Mouse (Mus musculus) layer of hippocampus, adult 9-10 months (tissue): ENCODE measurements at regions not wholly inside any gene's neighbourhood (a gene's known extent, or its start where the extent isn't known, plus 50 kb on each side); places are given as distances from the start of the nearest gene placed in this dataset.

Experiments used
- DNase-seq: peaks from one replicate; pipeline ENCODE4 v3.0.0; 2022; ENCODE audit warnings: low spot score

GRCm38 (mm10) chr3:133874383-133874782 is 329.4 kb upstream of the Tet2 start:
- DNase-seq, result no peak

GRCm38 (mm10) chr3:133876439-133877072 is 331.6 kb upstream of the Tet2 start:
- DNase-seq, result peak; percentile 73

- DNase-seq, result no peak
Observed at GRCm38 (mm10) chr3:133877310-133877709, 332.4 kb upstream of the Tet2 start.

GRCm38 (mm10) chr3:133880626-133881025 is 335.7 kb upstream of the Tet2 start:
- no peak for DNase-seq

- no peak for DNase-seq
Observed at GRCm38 (mm10) chr3:133901931-133902330, 334.4 kb upstream of the Cxxc4 start.

GRCm38 (mm10) chr3:133922200-133922599 is 314.1 kb upstream of the Cxxc4 start:
- DNase-seq, result no peak

- DNase-seq, result no peak
Observed at GRCm38 (mm10) chr3:133965322-133965721, 271.0 kb upstream of the Cxxc4 start.

GRCm38 (mm10) chr3:133968176-133968575 is 268.1 kb upstream of the Cxxc4 start:
- DNase-seq, result no peak

GRCm38 (mm10) chr3:133972774-133973173 is 263.5 kb upstream of the Cxxc4 start:
- no peak for DNase-seq

- no peak for DNase-seq
Observed at GRCm38 (mm10) chr3:133987681-133988080, 248.6 kb upstream of the Cxxc4 start.

GRCm38 (mm10) chr3:133993971-133994370 is 242.3 kb upstream of the Cxxc4 start:
- DNase-seq, result no peak

GRCm38 (mm10) chr3:133999965-134000364 is 236.3 kb upstream of the Cxxc4 start:
- no peak for DNase-seq

GRCm38 (mm10) chr3:134000595-134000994 is 235.7 kb upstream of the Cxxc4 start:
- DNase-seq, result no peak

GRCm38 (mm10) chr3:134014805-134015204 is 221.5 kb upstream of the Cxxc4 start:
- DNase-seq, result no peak

GRCm38 (mm10) chr3:134015412-134015811 is 220.9 kb upstream of the Cxxc4 start:
- DNase-seq, result no peak

- peak; percentile 7 for DNase-seq
Observed at GRCm38 (mm10) chr3:134033862-134034261, 202.4 kb upstream of the Cxxc4 start.

- no peak for DNase-seq
Observed at GRCm38 (mm10) chr3:134036310-134036934, 199.9 kb upstream of the Cxxc4 start.

- no peak for DNase-seq
Observed at GRCm38 (mm10) chr3:134050649-134051048, 185.6 kb upstream of the Cxxc4 start.

- DNase-seq, result no peak
Observed at GRCm38 (mm10) chr3:134082461-134082860, 153.8 kb upstream of the Cxxc4 start.

GRCm38 (mm10) chr3:134099471-134100125 is 136.7 kb upstream of the Cxxc4 start:
- DNase-seq, result no peak

GRCm38 (mm10) chr3:134102151-134102738 is 134.0 kb upstream of the Cxxc4 start:
- DNase-seq, result no peak

GRCm38 (mm10) chr3:134104625-134105024 is 131.7 kb upstream of the Cxxc4 start:
- no peak for DNase-seq

- DNase-seq, result no peak
Observed at GRCm38 (mm10) chr3:134105112-134105511, 131.2 kb upstream of the Cxxc4 start.
